Mouse (Mus musculus) E14TG2a.4 (cell line): ENCODE data around the gene Cabcoco1.

Experiments
- CTCF ChIP-seq: conservative IDR thresholded peaks from 2 replicates; pipeline ENCODE4 v1.5.1; 2014; ENCODE audit warnings: low read length
- NANOG ChIP-seq: IDR thresholded peaks from 2 replicates; pipeline ENCODE4 v1.6.1; 2014; ENCODE audit warnings: borderline replicate concordance, low read length, mixed read lengths
- POU5F1 ChIP-seq: IDR thresholded peaks from 2 replicates; pipeline ENCODE4 v1.6.1; 2014; ENCODE audit warnings: low read length, borderline replicate concordance

DNA sequence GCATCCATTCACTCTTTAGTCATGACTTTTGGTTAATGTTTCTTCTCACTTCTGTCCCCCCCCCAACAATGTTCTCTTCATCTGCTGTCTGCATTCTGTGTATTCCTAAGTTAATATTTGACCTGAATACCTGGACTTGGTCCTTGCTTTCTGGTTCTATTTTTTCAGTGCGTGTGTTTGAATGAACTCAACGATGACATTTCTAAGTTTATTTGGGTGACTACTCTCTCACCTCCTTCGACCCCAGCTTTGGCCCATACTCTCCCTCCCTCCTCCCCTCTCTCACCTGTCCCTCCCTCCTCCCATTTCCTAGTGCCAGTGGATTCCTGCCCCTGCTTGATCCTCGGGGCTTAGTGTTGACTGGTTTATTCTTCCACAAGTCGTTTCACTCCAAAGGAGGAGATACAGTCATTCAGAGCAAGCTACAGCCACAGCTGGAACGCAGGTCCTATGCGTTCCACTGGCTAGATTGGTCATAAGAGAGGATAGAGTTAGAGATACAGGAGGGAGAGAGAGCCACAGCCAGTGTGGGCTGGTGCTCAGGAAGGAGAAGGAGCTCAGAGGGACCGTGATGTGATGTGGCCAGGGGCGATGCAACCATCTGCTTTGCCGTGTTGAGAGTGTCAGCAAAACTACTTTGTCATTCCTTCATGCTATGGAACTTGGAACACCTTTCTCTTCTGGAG is 12.2 kb downstream of the Cabcoco1 start:
- TF ChIP-seq CTCF = no peak
- no peak for TF ChIP-seq POU5F1
- no peak for TF ChIP-seq NANOG
